Mouse (Mus musculus) E14TG2a.4 (cell line): ENCODE data around the gene Axin1.

ENCODE experiments used
- H3K27me3 ChIP-seq: 2 replicates; pipeline ENCODE4 v1.6.1; 2014; ENCODE audit warnings: low read length, control low read depth; ENCODE audit not compliant: insufficient read depth
- H3K36me3 ChIP-seq: 2 replicates; pipeline ENCODE4 v1.6.1; 2014; ENCODE audit warnings: low read length, control low read depth; ENCODE audit not compliant: insufficient read depth
- H3K4me1 ChIP-seq: replicated peaks from 2 replicates; pipeline ENCODE4 v1.6.1; 2014; ENCODE audit warnings: low read depth, low read length, control low read depth
- H3K4me3 ChIP-seq: replicated peaks from 2 replicates; pipeline ENCODE4 v1.5.1; 2014; ENCODE audit warnings: mild to moderate bottlenecking, low read length
- H3K9me3 ChIP-seq: 2 replicates; pipeline ENCODE4 v1.6.1; 2014; ENCODE audit warnings: low read length, control low read depth
- CTCF ChIP-seq: conservative IDR thresholded peaks from 2 replicates; pipeline ENCODE4 v1.5.1; 2014; ENCODE audit warnings: low read length
- NANOG ChIP-seq: IDR thresholded peaks from 2 replicates; pipeline ENCODE4 v1.6.1; 2014; ENCODE audit warnings: borderline replicate concordance, low read length, mixed read lengths
- POU5F1 ChIP-seq: IDR thresholded peaks from 2 replicates; pipeline ENCODE4 v1.6.1; 2014; ENCODE audit warnings: low read length, borderline replicate concordance

The Axin1 gene

DNA sequence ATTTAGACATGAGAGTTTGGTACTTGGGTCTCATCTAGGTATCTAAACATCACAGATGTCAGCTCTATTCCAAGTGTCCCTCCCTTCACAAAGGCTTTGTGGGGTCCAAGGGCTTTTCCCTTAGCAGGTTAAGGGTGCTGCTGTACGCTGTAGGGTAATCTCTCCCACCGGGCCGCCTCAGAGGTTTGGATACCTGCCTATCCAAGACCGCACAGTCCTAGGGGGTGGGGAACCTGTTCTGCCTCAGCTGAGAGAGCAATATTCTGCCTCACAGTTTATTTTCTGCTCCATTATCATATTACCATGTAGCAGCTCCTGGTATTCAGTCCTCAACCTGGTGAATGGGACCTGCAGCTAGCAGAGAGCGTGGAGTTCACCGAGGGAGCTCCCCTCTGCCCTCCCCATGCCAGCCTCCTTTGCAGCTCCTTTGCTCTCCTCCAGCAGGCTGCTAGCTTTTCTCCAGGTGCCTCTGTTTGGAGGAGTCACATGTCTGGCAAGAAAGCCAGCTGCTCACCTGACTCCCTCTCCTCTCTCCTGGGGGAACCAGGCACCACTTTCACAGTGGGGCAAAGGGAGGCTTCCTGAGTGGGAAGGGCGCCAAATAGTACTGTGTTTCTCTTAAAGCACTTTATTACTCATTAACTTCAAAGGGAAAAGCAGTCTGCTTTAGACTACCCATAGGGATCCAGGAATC is 23.1 kb upstream of the Axin1 start:
- peaks cover 20% of the 10 kb centered on the region for H3K27me3 ChIP-seq
- H3K4me3 ChIP-seq, result peak overlapping the region; percentile 82
- H3K9me3 ChIP-seq, result no peaks in the 10 kb centered on the region
- peaks cover 53% of the 10 kb centered on the region for H3K36me3 ChIP-seq
- peaks cover 90% of the 10 kb centered on the region for H3K4me1 ChIP-seq
- TF ChIP-seq POU5F1 (no peak), NANOG (no peak), CTCF (no peak)

- peaks cover 60% of the 10 kb centered on the region for H3K36me3 ChIP-seq
- H3K4me1 ChIP-seq, result peaks cover 88% of the 10 kb centered on the region
- no peak for TF ChIP-seq CTCF
- no peak for TF ChIP-seq POU5F1
- TF ChIP-seq NANOG, result no peak
- H3K27me3 ChIP-seq, result peaks cover 20% of the 10 kb centered on the region
- no peaks in the 10 kb centered on the region for H3K9me3 ChIP-seq
- peak overlapping the region; percentile 82 for H3K4me3 ChIP-seq
These were observed 22.5 kb upstream of the Axin1 start for GRCm38 (mm10) chr17:26115956-26116487.

- Histone ChIP-seq H3K36me3 (peaks cover 66% of the 10 kb centered on the region), H3K9me3 (no peaks in the 10 kb centered on the region), H3K27me3 (peaks cover 20% of the 10 kb centered on the region), H3K4me3 (peak overlapping the region; percentile 48), H3K4me1 (peaks cover 82% of the 10 kb centered on the region)
- TF ChIP-seq NANOG (no peak), CTCF (no peak), POU5F1 (no peak)
These were observed 21.8 kb upstream of the Axin1 start for GRCm38 (mm10) chr17:26116503-26117258.

GRCm38 (mm10) chr17:26119766-26120710 is 18.4 kb upstream of the Axin1 start:
- Histone ChIP-seq H3K4me1 (peaks cover 79% of the 10 kb centered on the region), H3K36me3 (peaks cover 82% of the 10 kb centered on the region), H3K4me3 (no peak overlapping the region), H3K9me3 (no peaks in the 10 kb centered on the region), H3K27me3 (peaks cover 9% of the 10 kb centered on the region; the same call in 1 of the 2 replicates)
- no peak for TF ChIP-seq POU5F1
- TF ChIP-seq NANOG, result no peak
- TF ChIP-seq CTCF, result peak; percentile 39

GRCm38 (mm10) chr17:26122431-26123140 is 15.9 kb upstream of the Axin1 start:
- no peaks in the 10 kb centered on the region for H3K27me3 ChIP-seq
- peaks cover 75% of the 10 kb centered on the region for H3K4me1 ChIP-seq
- 0 out of 2 replicates have a peak overlapping the region, but pooled peaks have one; percentile 20 for H3K4me3 ChIP-seq
- peaks cover 85% of the 10 kb centered on the region for H3K36me3 ChIP-seq
- no peaks in the 10 kb centered on the region for H3K9me3 ChIP-seq
- no peak for TF ChIP-seq NANOG
- TF ChIP-seq POU5F1, result no peak
- no peak for TF ChIP-seq CTCF

GRCm38 (mm10) chr17:26123267-26123684 is 15.2 kb upstream of the Axin1 start, which contains the start of gene Mrpl28:
Mrpl28 (plus strand) TSS chr17:26123500.
- H3K4me1 ChIP-seq, result peaks cover 68% of the 10 kb centered on the region
- H3K27me3 ChIP-seq, result no peaks in the 10 kb centered on the region
- TF ChIP-seq POU5F1 (no peak), NANOG (no peak)

DNA sequence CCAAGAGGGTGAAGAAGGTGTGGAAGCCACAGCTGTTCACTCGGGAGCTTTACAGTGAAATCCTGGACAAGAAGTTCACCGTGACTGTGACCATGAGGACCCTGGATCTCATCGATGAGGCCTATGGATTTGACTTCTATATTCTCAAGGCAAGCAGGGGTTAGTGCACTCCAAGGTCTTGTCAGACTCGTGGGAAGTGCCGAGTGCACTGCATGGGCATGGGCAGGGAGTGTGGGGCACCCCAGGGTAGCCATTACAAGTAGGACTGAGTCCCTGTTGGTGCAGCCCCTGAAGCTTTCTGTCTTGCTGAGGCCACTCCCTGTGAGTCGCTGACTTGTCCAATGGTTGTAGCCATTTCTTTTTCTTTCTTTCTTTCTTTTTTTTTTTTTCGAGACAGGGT is 13.9 kb upstream of the Axin1 start:
- Histone ChIP-seq H3K4me3 (peak overlapping the region; percentile 100), H3K4me1 (peaks cover 59% of the 10 kb centered on the region), H3K36me3 (peaks cover 85% of the 10 kb centered on the region), H3K27me3 (no peaks in the 10 kb centered on the region), H3K9me3 (no peaks in the 10 kb centered on the region)
- TF ChIP-seq NANOG (no peak), CTCF (no peak), POU5F1 (no peak)

More at GRCm38 (mm10) chr17:26123267-26123684, 15.2 kb upstream of the Axin1 start, which contains the start of gene Mrpl28:
- Histone ChIP-seq H3K4me3 (peak within 1 kb of the TSS; percentile 100), H3K9me3 (no peaks in the 10 kb centered on the region), H3K36me3 (peaks cover 85% of the 10 kb centered on the region)

- Histone ChIP-seq H3K4me3 (peak overlapping the region; percentile 43; the same call in 1 of the 2 replicates), H3K4me1 (peaks cover 53% of the 10 kb centered on the region), H3K36me3 (peaks cover 85% of the 10 kb centered on the region), H3K9me3 (no peaks in the 10 kb centered on the region), H3K27me3 (no peaks in the 10 kb centered on the region)
- TF ChIP-seq CTCF (no peak), NANOG (no peak), POU5F1 (no peak)
These were observed 13.3 kb upstream of the Axin1 start for GRCm38 (mm10) chr17:26125226-26125625.
